Mouse (Mus musculus): ENCODE data around the gene Dip2b.

DNA sequence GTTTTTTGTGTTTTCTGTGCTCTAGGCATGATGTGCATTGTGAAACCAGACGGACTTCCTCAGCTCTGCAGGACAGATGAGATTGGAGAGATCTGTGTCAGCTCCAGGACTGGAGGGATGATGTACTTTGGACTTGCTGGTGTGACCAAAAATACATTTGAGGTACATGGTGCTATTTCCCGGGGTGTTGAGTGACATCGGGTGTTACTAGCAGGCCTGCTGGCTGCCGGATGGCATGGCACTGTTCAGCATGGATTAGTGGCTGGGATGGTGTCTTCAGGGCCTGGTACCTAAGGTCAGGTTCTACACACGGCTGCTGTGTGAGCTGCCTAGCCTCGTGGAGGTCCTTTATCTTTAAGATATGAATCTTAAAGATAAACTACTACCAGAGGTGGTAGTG is 136.7 kb downstream of the Dip2b start:
- no peak for TF ChIP-seq POLR2A (IDR thresholded peaks at IDR 0.05; ENCODE audit: control insufficient read depth, extremely low read depth, insufficient read depth, low read length, poor library complexity)
- TF ChIP-seq CTCF (IDR thresholded peaks at IDR 0.05; ENCODE audit: borderline replicate concordance, control insufficient read depth, extremely low read depth, insufficient read depth, low read length, poor library complexity), result no peak
